In genomic region chr2:127608986-127609385, GRCm38 (mm10) we compare ENCODE assay signal across 12 mouse cellular contexts. TPM values are rescaled to one million over a fixed set of nuclear protein-coding genes. Genes with fewer than 3 reads are reported as not detected.
A peak's percentile ranks its signal among the peaks of the same experiment; 100 is the strongest.
DNase-seq lines count a peak whose midpoint lies in the region; ATAC-seq and TF ChIP-seq lines count a peak whose summit lies in the region.
"Had no signal": no experiment of that assay in that cellular context is flagged by ENCODE, and none has a peak within 500 bp of the region (broad histone marks: within the 10 kb centered on the region; RNA-seq: fewer than 3 reads in every experiment).

No protein-coding gene starts in this region.

- 8% methylated on average over 5 of the region's 5 CpGs for WGBS in heart, embryonic 12.5 days

- H3K4me1 ChIP-seq in heart, embryonic 12.5 days (replicated peaks), result peaks cover 13% of the 10 kb centered on the region
- H3K4me1 ChIP-seq: neural tube, embryonic 15.5 days had no signal

- TF ChIP-seq CTCF in layer of hippocampus, adult 2 months (conservative IDR thresholded peaks at IDR 0.05), result no peak

- peaks cover 25% of the 10 kb centered on the region for H3K36me3 ChIP-seq in heart, embryonic 12.5 days

- no peak overlapping the region for H3K9ac ChIP-seq in heart, embryonic 12.5 days
- H3K9ac ChIP-seq: neural tube, embryonic 15.5 days had no signal

- H3K9me3 ChIP-seq in heart, embryonic 12.5 days (replicated peaks), result no peaks in the 10 kb centered on the region
- H3K9me3 ChIP-seq: neural tube, embryonic 15.5 days had no signal

- ATAC-seq in heart, embryonic 12.5 days (ENCODE audit: insufficient number of reproducible peaks, low FRiP score), result no peak
- no peak for ATAC-seq in megakaryocyte, adult 5-6 weeks (ENCODE audit: poor library complexity, severe bottlenecking)
- ATAC-seq: midbrain, embryonic 16.5 days had no signal

- H3K27ac ChIP-seq in heart, embryonic 12.5 days (ENCODE audit: poor library complexity, severe bottlenecking), result no peak overlapping the region
- peak overlapping the region; percentile 85 for H3K27ac ChIP-seq in layer of hippocampus, adult 2 months
- H3K27ac ChIP-seq: heart, adult 2 months; neural tube, embryonic 15.5 days had no signal

- no peaks in the 10 kb centered on the region for H3K27me3 ChIP-seq in heart, embryonic 12.5 days (replicated peaks)
- H3K27me3 ChIP-seq: neural tube, embryonic 15.5 days had no signal

- H3K4me2 ChIP-seq in heart, embryonic 12.5 days, result peak overlapping the region; percentile 29; the same call in 1 of the 2 replicates
- H3K4me2 ChIP-seq: neural tube, embryonic 15.5 days had no signal

- H3K4me3 ChIP-seq in heart, embryonic 12.5 days, result no peak overlapping the region
- H3K4me3 ChIP-seq in layer of hippocampus, adult 2 months, result no peak overlapping the region
- H3K4me3 ChIP-seq: heart, adult 2 months; neural tube, embryonic 15.5 days had no signal

- no peak for DNase-seq in heart, adult 11 months
- DNase-seq in layer of hippocampus, adult 2 months (ENCODE audit: low spot score in 2 of 2), result no peak
- no peak for DNase-seq in layer of hippocampus, postnatal 14 days (ENCODE audit: low spot score in 2 of 2)
- peak; percentile 23 for DNase-seq in embryo, embryonic 9.5 days (ENCODE audit: extremely low spot score)
- DNase-seq in mesoderm, embryonic 11.5 days (ENCODE audit: low read depth, low spot score), result peak; percentile 39
- no peak for DNase-seq in ovary, postnatal 10 days (ENCODE audit: low spot score)
- DNase-seq: heart, adult 2 months had no signal

RNA-seq across cellular contexts. Expression of gene Mrps5, which starts 22.0 kb away (rescaled TPM):
- polyA plus RNA-seq in heart, embryonic 12.5 days (2016; fragmentation: Nextera tagmentation; extraction: Ambion mirVana), result 138 and 144 TPM in 2 replicates
- 10 to 100 TPM; 91.9 TPM for total RNA-seq in layer of hippocampus, adult 2 months (2021)
- total RNA-seq in layer of hippocampus, postnatal 14 days (2021), result 10 to 100 TPM; 86.9 to 91.8 TPM
- 10.4 and 15.7 TPM in 2 replicates for total RNA-seq in megakaryocyte, adult 5-6 weeks (2015)
- total RNA-seq in megakaryocyte, adult 5-6 weeks (2017), result 34.3 and 42.3 TPM in 2 replicates

RNA-seq across cellular contexts. Expression of gene Zfp661, which starts 22.1 kb away (rescaled TPM):
- 2.4 and 2.9 TPM in 2 replicates for polyA plus RNA-seq in heart, embryonic 12.5 days (2016; fragmentation: Nextera tagmentation; extraction: Ambion mirVana)
- 1 to 10 TPM; 7.8 to 8.6 TPM for total RNA-seq in layer of hippocampus, adult 2 months (2021)
- 1 to 10 TPM; 7.5 to 7.6 TPM for total RNA-seq in layer of hippocampus, postnatal 14 days (2021)
- 1.1 TPM in 2 replicates for total RNA-seq in megakaryocyte, adult 5-6 weeks (2015)
- total RNA-seq in megakaryocyte, adult 5-6 weeks (2017), result 1.1 and 2.1 TPM in 2 replicates

RNA-seq across cellular contexts. Expression of gene Mal, which starts 47.5 kb away (rescaled TPM):
- polyA plus RNA-seq in heart, embryonic 12.5 days (2016; fragmentation: Nextera tagmentation; extraction: Ambion mirVana), result 1.1 and 1.5 TPM in 2 replicates
- 10 to 100 TPM; 84.9 to 92.5 TPM for total RNA-seq in layer of hippocampus, adult 2 months (2021)
- 10 to 100 TPM; 55.4 to 57.5 TPM for total RNA-seq in layer of hippocampus, postnatal 14 days (2021)
- total RNA-seq in megakaryocyte, adult 5-6 weeks (2015), result 0.11 TPM in 1 of 2 replicates, not detected in the other
- total RNA-seq in megakaryocyte, adult 5-6 weeks (2017), result not detected in 2 replicates
- polyA plus RNA-seq: liver, embryonic 16.5 days had no signal

Comparison
In these comparisons a context has a peak if more than half of its experiments do, and no peak if none do; other contexts are left out.
1. DNase-seq: peak in embryo, embryonic 9.5 days (single experiment) and mesoderm, embryonic 11.5 days (single experiment); none in heart, adult 11 months (single experiment), layer of hippocampus, adult 2 months (0 of 2), layer of hippocampus, postnatal 14 days (0 of 2) and ovary, postnatal 10 days (single experiment).
2. RNA of gene Mal, which starts 47.5 kb away (total RNA-seq): 84.9 to 92.5 TPM in layer of hippocampus, adult 2 months and 55.4 to 57.5 TPM in layer of hippocampus, postnatal 14 days; 0.11 TPM in megakaryocyte, adult 5-6 weeks; every median in the first group is over 10 times any median in the second.